Mouse (Mus musculus) C2C12 (cell line): ENCODE measurements around the gene Cacna1b.

ENCODE experiments used
- CEBPB ChIP-seq: IDR thresholded peaks from one replicate; pipeline ENCODE4 v1.6.1; 2011; ENCODE audit warnings: low read depth, mild to moderate bottlenecking, control low read depth, moderate library complexity
- CTCF ChIP-seq: IDR thresholded peaks from one replicate; pipeline ENCODE4 v1.5.1; 2011; ENCODE audit not compliant: control insufficient read depth, insufficient read depth, insufficient read length
- MAX ChIP-seq: IDR thresholded peaks from one replicate; pipeline ENCODE4 v1.6.1; 2011; ENCODE audit warnings: mild to moderate bottlenecking, control low read depth
- MYOD1 ChIP-seq: IDR thresholded peaks from one replicate; pipeline ENCODE4 v1.6.1; 2011; ENCODE audit warnings: low read depth; ENCODE audit not compliant: control insufficient read depth, insufficient read length
- USF1 ChIP-seq: IDR thresholded peaks from one replicate; pipeline ENCODE4 v1.6.1; 2011; ENCODE audit warnings: low read depth, mild to moderate bottlenecking, control low read depth, moderate library complexity

- TF ChIP-seq CEBPB (no peak), CTCF (no peak), MYOD1 (no peak), MAX (no peak), USF1 (no peak)
Measured at GRCm38 (mm10) chr2:24560201-24560600, 202.8 kb downstream of the Cacna1b start.
